Mouse (Mus musculus): ENCODE results near the gene Dab2. TPM values are rescaled to one million over a fixed set of nuclear protein-coding genes. Genes with fewer than 3 reads are reported as not detected.

The Dab2 gene
- polyA plus RNA-seq, 1 experiment from 2014 or later: 37.8 TPM

- 0 out of 2 replicates have a peak, but pooled peaks cover 3% of the 10 kb centered on the region for H3K4me1 ChIP-seq
- H3K9me3 ChIP-seq (replicated peaks): no peaks in the 10 kb centered on the region
- no peak overlapping the region for H3K4me3 ChIP-seq
- no peak overlapping the region for H3K27ac ChIP-seq (replicated peaks)
- H3K27me3 ChIP-seq (ENCODE audit: low read depth, poor library complexity, severe bottlenecking): no peaks in the 10 kb centered on the region
- DNase-seq (ENCODE audit: low spot score): no peak
- WGBS: 63% methylated on average over 2 of the region's 2 CpGs
- no peaks in the 10 kb centered on the region for H3K36me3 ChIP-seq
These were observed 154.9 kb downstream of the Dab2 start for GRCm38 (mm10) chr15:6454461-6454860.

GRCm38 (mm10) chr15:6461381-6461780, 161.8 kb downstream of the Dab2 start:
- no peak overlapping the region for H3K27ac ChIP-seq (replicated peaks)
- H3K4me1 ChIP-seq: no peaks in the 10 kb centered on the region
- no peaks in the 10 kb centered on the region for H3K9me3 ChIP-seq (replicated peaks)
- no peaks in the 10 kb centered on the region for H3K36me3 ChIP-seq
- 80% methylated on average over 8 of the region's 8 CpGs for WGBS
- H3K27me3 ChIP-seq (ENCODE audit: low read depth, poor library complexity, severe bottlenecking): no peaks in the 10 kb centered on the region
- no peak for DNase-seq (ENCODE audit: low spot score)
- H3K4me3 ChIP-seq: no peak overlapping the region

- no peak overlapping the region for H3K27ac ChIP-seq (replicated peaks)
- no peaks in the 10 kb centered on the region for H3K36me3 ChIP-seq
- no peaks in the 10 kb centered on the region for H3K27me3 ChIP-seq (ENCODE audit: low read depth, poor library complexity, severe bottlenecking)
- H3K9me3 ChIP-seq (replicated peaks): no peaks in the 10 kb centered on the region
- H3K4me3 ChIP-seq: no peak overlapping the region
- DNase-seq (ENCODE audit: low spot score): no peak
- H3K4me1 ChIP-seq: no peaks in the 10 kb centered on the region
- WGBS: 87% methylated on average over 3 of the region's 3 CpGs
These were observed 163.9 kb downstream of the Dab2 start for GRCm38 (mm10) chr15:6463361-6463923.

- Histone ChIP-seq H3K4me1 (no peaks in the 10 kb centered on the region), H3K9me3 (replicated peaks) (no peaks in the 10 kb centered on the region), H3K4me3 (no peak overlapping the region), H3K27me3 (ENCODE audit: low read depth, poor library complexity, severe bottlenecking) (no peaks in the 10 kb centered on the region), H3K27ac (replicated peaks) (no peak overlapping the region), H3K36me3 (no peaks in the 10 kb centered on the region)
- DNase-seq (ENCODE audit: low spot score): no peak
- 74% methylated on average over 10 of the region's 10 CpGs for WGBS
These were observed 167.4 kb downstream of the Dab2 start for GRCm38 (mm10) chr15:6466995-6467394.

GRCm38 (mm10) chr15:6468845-6469244, 169.3 kb downstream of the Dab2 start:
- Histone ChIP-seq H3K27ac (replicated peaks) (no peak overlapping the region), H3K4me3 (no peak overlapping the region), H3K9me3 (replicated peaks) (no peaks in the 10 kb centered on the region), H3K36me3 (no peaks in the 10 kb centered on the region), H3K27me3 (ENCODE audit: low read depth, poor library complexity, severe bottlenecking) (no peaks in the 10 kb centered on the region), H3K4me1 (no peaks in the 10 kb centered on the region)
- 97% methylated on average over 1 of the region's 1 CpGs for WGBS
- no peak for DNase-seq (ENCODE audit: low spot score)

- no peak overlapping the region for H3K27ac ChIP-seq (replicated peaks)
- H3K36me3 ChIP-seq: no peaks in the 10 kb centered on the region
- no peaks in the 10 kb centered on the region for H3K9me3 ChIP-seq (replicated peaks)
- no peak for DNase-seq (ENCODE audit: low spot score)
- no peaks in the 10 kb centered on the region for H3K4me1 ChIP-seq
- WGBS: 96% methylated on average over 3 of the region's 3 CpGs
- no peak overlapping the region for H3K4me3 ChIP-seq
- H3K27me3 ChIP-seq (ENCODE audit: low read depth, poor library complexity, severe bottlenecking): no peaks in the 10 kb centered on the region
These were observed 169.8 kb downstream of the Dab2 start for GRCm38 (mm10) chr15:6469384-6469783.

GRCm38 (mm10) chr15:6483561-6483960, 184.0 kb downstream of the Dab2 start:
- no peaks in the 10 kb centered on the region for H3K4me1 ChIP-seq
- H3K36me3 ChIP-seq: no peaks in the 10 kb centered on the region
- H3K4me3 ChIP-seq: no peak overlapping the region
- H3K9me3 ChIP-seq (replicated peaks): no peaks in the 10 kb centered on the region
- 76% methylated on average over 3 of the region's 3 CpGs for WGBS
- H3K27ac ChIP-seq (replicated peaks): no peak overlapping the region
- no peak for DNase-seq (ENCODE audit: low spot score)
- H3K27me3 ChIP-seq (ENCODE audit: low read depth, poor library complexity, severe bottlenecking): no peaks in the 10 kb centered on the region

Other genes with a start within 250 kb of the Dab2 start
- not detected in 2 replicates for gene C9, start 145.5 kb downstream of the Dab2 start, polyA plus RNA-seq (2016; fragmentation: Nextera tagmentation; extraction: Ambion mirVana)
- gene Fyb, start 223.1 kb downstream of the Dab2 start, polyA plus RNA-seq (2016; fragmentation: Nextera tagmentation; extraction: Ambion mirVana): 2.4 and 2.9 TPM in 2 replicates

Data from midbrain, embryonic 10.5 days (tissue).